Mouse (Mus musculus): Measurements from ENCODE around the gene Pcna. TPM values are rescaled to one million over a fixed set of nuclear protein-coding genes. Genes with fewer than 3 reads are reported as not detected.
"Not testable (repeated sequence)": the region's sequence is repeated elsewhere in the genome, so short reads cannot be mapped to it uniquely, and the experiment has no call there.

Gene Pcna
- polyA plus RNA-seq, 1 experiment from 2014 or later, result 206 TPM

DNA sequence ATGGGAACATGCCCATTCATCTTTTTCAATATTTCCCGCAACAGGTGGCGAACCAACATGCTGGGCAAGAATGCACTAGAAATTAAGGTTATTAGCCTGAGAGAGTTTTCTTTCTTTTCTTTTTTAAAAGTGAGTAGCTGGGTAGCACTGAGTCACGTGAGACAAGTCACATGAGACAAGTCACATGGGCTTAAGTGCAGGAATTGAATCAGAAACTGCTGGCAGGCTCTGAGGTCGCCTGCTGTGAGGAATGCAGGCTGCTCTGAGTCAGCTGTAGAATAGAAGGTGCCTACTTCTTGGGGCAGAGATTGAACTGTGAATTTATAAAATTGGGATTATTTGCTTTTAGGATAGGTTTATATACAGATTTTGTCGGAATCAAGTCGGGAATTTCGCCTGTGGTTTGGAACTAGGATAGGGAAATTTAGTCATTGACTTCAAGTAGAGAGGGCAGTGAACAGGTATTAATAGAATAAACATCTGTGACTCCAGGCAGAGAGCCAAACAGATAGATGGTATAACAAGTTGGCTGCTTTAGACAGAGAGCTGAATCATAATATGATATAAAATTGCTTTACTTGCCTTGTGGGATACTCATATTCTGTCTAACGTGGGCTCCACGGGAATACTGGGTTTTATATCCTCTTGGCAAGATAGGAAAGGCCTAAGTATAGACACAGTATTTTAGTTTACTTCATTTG lies 33.4 kb upstream of the Pcna start:
- Histone ChIP-seq H3K9me3 (replicated peaks; ENCODE audit: control insufficient read depth, low read length) (no peaks in the 10 kb centered on the region), H3K4me2 (ENCODE audit: low read depth, low read length) (peak overlapping the region; percentile 40; the same call in 1 of the 2 replicates), H3K27ac (ENCODE audit: low read length) (peak overlapping the region; percentile 90), H3K4me3 (ENCODE audit: low read length) (no peak overlapping the region), H3K27me3 (ENCODE audit: control insufficient read depth, insufficient read depth, low read length) (no peaks in the 10 kb centered on the region), H3K4me1 (ENCODE audit: control insufficient read depth, insufficient read depth, low read length) (peaks cover 56% of the 10 kb centered on the region), H3K36me3 (ENCODE audit: control insufficient read depth, insufficient read depth) (no peaks in the 10 kb centered on the region), H3K9ac (ENCODE audit: low read length) (no peak overlapping the region)
- ATAC-seq (replicated peaks; ENCODE audit: extremely low read depth, insufficient read depth, low FRiP score), result peak; percentile 49; the same call in 1 of the 2 replicates
- 53% methylated on average over 9 of the region's 9 CpGs for WGBS

DNA sequence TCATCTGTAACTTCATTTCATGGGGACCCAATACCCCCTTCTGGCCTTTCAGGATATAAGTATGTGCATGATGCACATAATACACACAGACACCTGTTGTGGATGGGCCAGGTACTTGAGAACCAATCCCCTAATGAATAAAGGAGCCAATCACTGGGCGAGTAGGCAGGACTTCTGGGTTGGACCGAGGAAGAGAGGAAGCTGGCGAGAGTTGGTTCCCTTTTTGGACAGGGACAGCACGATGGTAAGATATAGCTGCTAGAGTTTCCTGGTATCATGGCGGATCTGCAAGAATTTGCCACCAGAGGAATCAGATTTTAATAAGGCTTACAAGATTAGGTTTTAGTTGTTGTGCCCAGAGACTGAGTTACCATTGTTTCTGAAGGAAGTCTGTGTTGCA lies 32.6 kb upstream of the Pcna start:
- H3K36me3 ChIP-seq (ENCODE audit: control insufficient read depth, insufficient read depth); H3K4me2 ChIP-seq (ENCODE audit: low read depth, low read length); H3K27me3 ChIP-seq (ENCODE audit: control insufficient read depth, insufficient read depth, low read length); H3K9me3 ChIP-seq (replicated peaks; ENCODE audit: control insufficient read depth, low read length); H3K9ac ChIP-seq (ENCODE audit: low read length); ATAC-seq (replicated peaks; ENCODE audit: extremely low read depth, insufficient read depth, low FRiP score); H3K4me3 ChIP-seq (ENCODE audit: low read length): not testable (repeated sequence)
- Histone ChIP-seq H3K27ac (ENCODE audit: low read length) (peak overlapping the region; percentile 87), H3K4me1 (ENCODE audit: control insufficient read depth, insufficient read depth, low read length) (peaks cover 51% of the 10 kb centered on the region)
- 88% methylated on average over 5 of the region's 5 CpGs for WGBS

DNA sequence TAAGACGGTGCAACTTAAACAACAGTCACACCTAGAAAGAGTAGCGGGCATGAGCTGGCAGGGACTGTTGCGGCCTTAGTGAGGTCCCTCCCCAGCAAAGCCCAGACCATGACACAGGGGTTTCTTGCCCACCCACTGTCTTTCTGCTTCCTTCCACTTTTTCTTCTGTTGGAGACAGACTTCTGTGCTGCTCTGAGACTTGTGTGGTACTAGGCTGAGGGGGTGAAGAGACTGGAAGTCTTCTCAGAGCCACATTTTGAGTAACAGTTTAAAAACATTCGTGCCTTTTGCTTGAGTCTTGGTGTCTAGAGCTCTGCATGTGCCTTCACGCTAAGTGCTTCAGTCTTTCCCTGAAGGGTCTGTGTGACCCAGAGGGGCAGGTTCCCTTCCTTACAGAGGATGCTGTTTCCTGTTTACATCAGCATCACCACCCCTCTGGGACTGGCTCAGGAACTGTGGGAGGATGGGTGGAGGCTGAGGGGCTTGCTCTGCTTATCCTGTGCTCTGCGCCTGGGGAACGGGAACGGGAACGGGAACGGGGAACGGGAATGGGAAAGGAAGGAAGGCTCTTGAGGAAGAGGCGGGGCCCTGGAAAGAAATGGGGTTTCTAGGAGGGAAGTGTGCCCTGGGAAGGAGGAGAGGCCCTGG lies 31.5 kb upstream of the Pcna start:
- Histone ChIP-seq H3K27ac (ENCODE audit: low read length) (peak overlapping the region; percentile 87), H3K36me3 (ENCODE audit: control insufficient read depth, insufficient read depth) (peaks cover 3% of the 10 kb centered on the region; the same call in 1 of the 2 replicates), H3K4me2 (ENCODE audit: low read depth, low read length) (peak overlapping the region; percentile 16; the same call in 1 of the 2 replicates), H3K4me3 (ENCODE audit: low read length) (no peak overlapping the region), H3K27me3 (ENCODE audit: control insufficient read depth, insufficient read depth, low read length) (no peaks in the 10 kb centered on the region), H3K9ac (ENCODE audit: low read length) (peak overlapping the region; percentile 17; the same call in 1 of the 2 replicates), H3K4me1 (ENCODE audit: control insufficient read depth, insufficient read depth, low read length) (peaks cover 46% of the 10 kb centered on the region), H3K9me3 (replicated peaks; ENCODE audit: control insufficient read depth, low read length) (no peaks in the 10 kb centered on the region)
- 60% methylated on average over 12 of the region's 12 CpGs for WGBS
- ATAC-seq (replicated peaks; ENCODE audit: extremely low read depth, insufficient read depth, low FRiP score), result peak; percentile 62

DNA sequence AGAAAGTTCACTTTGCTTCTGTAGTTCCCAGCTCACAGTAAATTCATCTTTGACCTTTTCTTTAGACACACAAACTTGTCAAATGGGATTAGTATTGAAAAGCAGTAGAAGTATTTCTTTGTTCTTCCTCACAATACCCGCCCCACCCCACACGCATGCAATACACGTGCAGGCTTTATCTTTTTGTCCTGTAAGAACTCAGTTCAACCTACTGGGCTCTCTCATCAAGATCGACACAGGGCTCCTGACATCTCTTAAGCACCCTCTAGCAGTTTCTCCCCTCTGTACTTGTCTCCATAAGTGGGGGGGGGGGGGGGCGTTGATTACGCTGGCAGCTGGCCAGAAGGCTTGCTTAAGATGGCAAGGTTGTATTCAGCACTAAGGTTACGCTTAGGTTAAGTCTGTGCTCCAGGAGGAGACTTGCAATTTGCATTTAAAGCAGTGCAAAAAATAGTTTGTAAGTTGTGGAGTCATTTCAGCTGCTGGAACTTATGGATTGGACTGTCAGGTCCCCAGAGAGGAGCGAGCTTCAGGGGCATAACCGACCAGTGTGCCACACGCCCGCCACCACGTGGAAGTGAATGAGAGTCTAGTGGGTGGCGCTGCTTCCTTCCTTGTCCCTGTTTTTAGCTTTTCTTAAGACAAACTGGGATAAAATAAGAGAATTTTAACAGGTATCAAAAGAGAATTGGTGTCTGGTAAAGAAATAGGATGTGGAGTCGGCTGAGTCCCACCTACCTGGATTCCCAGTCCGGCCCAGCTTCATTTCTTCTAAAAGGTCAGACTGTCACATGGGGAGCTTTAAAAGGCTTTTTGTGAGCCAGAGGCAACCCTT lies 30.3 kb upstream of the Pcna start:
- Histone ChIP-seq H3K27me3 (ENCODE audit: control insufficient read depth, insufficient read depth, low read length) (no peaks in the 10 kb centered on the region), H3K4me1 (ENCODE audit: control insufficient read depth, insufficient read depth, low read length) (peaks cover 52% of the 10 kb centered on the region), H3K36me3 (ENCODE audit: control insufficient read depth, insufficient read depth) (peaks cover 3% of the 10 kb centered on the region; the same call in 1 of the 2 replicates), H3K9me3 (replicated peaks; ENCODE audit: control insufficient read depth, low read length) (no peaks in the 10 kb centered on the region), H3K27ac (ENCODE audit: low read length) (peak overlapping the region; percentile 87), H3K4me2 (ENCODE audit: low read depth, low read length) (peak overlapping the region; percentile 45), H3K9ac (ENCODE audit: low read length) (peak overlapping the region; percentile 56), H3K4me3 (ENCODE audit: low read length) (no peak overlapping the region)
- peak; percentile 34; the same call in 1 of the 2 replicates for ATAC-seq (replicated peaks; ENCODE audit: extremely low read depth, insufficient read depth, low FRiP score)
- 36% methylated on average over 15 of the region's 15 CpGs for whole genome bisulfite sequencing

DNA sequence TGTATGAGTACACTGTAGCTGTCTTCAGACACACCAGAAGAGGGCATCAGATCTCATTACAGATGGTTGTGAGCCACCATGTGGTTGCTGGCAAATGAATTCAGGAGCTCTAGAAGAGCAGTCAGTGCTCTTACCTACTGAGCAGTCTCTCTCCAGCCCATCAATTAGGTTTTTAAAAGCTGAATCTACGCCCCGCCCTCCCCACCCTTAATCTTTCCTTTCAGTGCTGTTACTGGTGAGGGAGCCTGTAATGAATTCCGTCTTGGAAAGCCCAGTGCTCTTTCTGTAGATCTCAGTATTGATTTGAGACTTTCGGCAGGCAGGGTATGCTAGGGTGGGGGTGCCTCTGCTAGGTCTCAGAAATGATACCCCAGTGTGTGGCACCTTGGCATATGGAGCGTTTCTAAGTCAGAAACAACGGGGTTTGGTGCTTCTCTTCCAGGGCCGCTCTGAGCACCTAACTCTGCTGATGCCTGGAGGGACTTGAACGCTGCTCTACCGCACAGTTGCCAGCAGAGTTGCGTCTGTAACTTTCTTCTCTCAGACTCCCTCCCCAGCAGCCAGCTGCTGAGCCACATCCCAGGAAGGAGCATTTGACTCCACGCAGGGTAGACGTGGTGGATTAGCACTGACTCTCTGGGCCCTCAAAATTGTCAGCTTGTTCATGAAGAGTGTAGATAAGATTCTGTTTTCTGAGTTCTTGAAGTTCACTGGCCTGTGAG lies 29.5 kb upstream of the Pcna start:
- H3K27me3 ChIP-seq (ENCODE audit: control insufficient read depth, insufficient read depth, low read length), result no peaks in the 10 kb centered on the region
- 0 out of 2 replicates have a peak, but pooled peaks have one; percentile 19 for ATAC-seq (replicated peaks; ENCODE audit: extremely low read depth, insufficient read depth, low FRiP score)
- 30% methylated on average over 12 of the region's 12 CpGs for WGBS
- H3K9me3 ChIP-seq (replicated peaks; ENCODE audit: control insufficient read depth, low read length), result no peaks in the 10 kb centered on the region
- peak overlapping the region; percentile 56 for H3K9ac ChIP-seq (ENCODE audit: low read length)
- H3K4me1 ChIP-seq (ENCODE audit: control insufficient read depth, insufficient read depth, low read length), result peaks cover 56% of the 10 kb centered on the region
- H3K4me2 ChIP-seq (ENCODE audit: low read depth, low read length), result peak overlapping the region; percentile 45
- peaks cover 7% of the 10 kb centered on the region for H3K36me3 ChIP-seq (ENCODE audit: control insufficient read depth, insufficient read depth)
- peak overlapping the region; percentile 87 for H3K27ac ChIP-seq (ENCODE audit: low read length)
- no peak overlapping the region for H3K4me3 ChIP-seq (ENCODE audit: low read length)

DNA sequence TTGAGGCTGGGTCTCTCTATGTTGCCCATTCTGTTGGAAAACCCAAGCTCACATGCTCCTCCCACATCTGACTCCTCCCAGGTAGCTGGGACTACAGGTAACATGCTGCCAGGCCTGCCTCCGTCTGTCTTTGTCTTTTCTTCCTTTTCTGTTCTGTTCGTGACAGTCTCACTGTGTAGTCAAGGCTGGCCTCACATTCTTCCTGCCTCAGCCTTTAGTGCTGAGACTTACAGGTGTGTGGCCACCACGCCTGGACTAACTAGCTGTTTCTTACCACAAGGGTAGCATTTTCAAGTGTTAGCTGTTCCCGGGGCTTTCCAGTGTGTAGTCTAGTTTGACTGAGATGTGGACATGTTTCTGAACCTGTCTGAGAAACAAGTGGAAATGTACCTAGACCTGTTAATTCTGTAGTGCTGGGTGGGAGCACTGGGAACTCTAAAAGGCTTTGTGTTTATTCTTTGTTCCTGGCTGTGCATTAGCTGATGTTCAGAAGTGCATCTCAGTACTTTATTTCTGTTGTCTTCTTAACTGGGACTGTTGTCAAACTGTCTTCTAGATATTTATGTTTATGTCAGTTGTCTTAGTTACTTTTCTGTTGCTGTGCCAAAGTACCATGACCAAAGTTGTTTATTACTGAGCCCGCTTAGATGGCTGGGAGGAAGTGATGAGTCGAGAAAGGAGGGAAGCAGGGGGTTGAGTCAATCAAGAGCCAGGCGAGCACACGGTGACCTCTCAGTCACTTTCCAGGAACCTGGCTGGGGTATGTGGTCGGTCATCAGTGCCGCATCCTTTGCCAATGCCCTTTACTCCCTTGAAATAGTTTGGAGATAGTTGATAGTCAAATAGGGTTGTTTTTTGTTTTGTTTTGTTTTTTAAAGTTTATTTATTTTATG lies 28.7 kb upstream of the Pcna start:
- H3K36me3 ChIP-seq (ENCODE audit: control insufficient read depth, insufficient read depth), result peaks cover 7% of the 10 kb centered on the region
- no peak for ATAC-seq (replicated peaks; ENCODE audit: extremely low read depth, insufficient read depth, low FRiP score)
- peak overlapping the region; percentile 87 for H3K27ac ChIP-seq (ENCODE audit: low read length)
- peak overlapping the region; percentile 56; the same call in 1 of the 2 replicates for H3K9ac ChIP-seq (ENCODE audit: low read length)
- H3K4me3 ChIP-seq (ENCODE audit: low read length), result no peak overlapping the region
- no peaks in the 10 kb centered on the region for H3K9me3 ChIP-seq (replicated peaks; ENCODE audit: control insufficient read depth, low read length)
- 44% methylated on average over 10 of the region's 10 CpGs for WGBS
- peak overlapping the region; percentile 45; the same call in 1 of the 2 replicates for H3K4me2 ChIP-seq (ENCODE audit: low read depth, low read length)
- peaks cover 53% of the 10 kb centered on the region for H3K4me1 ChIP-seq (ENCODE audit: control insufficient read depth, insufficient read depth, low read length)
- H3K27me3 ChIP-seq (ENCODE audit: control insufficient read depth, insufficient read depth, low read length), result no peaks in the 10 kb centered on the region

DNA sequence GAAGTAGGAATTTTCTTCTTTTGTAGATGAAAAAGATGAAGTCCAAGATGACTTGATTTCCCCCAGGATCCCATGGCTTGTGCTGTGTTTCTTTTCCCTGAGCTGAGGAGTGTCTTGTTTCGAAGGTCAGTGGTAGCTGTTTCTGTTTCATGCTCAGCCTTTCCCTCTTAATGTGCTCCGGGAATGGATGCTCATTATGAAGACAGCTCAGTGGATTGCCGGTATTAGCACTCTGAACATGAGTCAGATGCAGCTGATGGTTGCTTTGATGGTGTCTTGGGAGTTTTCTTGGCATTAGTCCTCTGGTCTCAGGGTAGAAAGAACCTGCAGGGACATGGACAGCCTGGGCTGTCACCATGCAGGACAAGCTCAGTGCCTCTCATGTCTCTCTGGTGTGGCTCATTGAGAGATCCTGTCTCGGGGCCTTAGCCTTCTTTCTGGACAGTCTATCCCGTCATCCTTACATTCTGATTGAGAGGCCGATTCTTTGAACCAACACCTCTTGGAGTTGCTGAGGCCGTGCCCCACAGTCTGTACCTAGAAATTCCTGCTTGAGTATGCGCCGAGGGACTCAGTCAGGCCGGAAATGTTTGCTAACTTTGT lies 27.5 kb upstream of the Pcna start:
- no peak for ATAC-seq (replicated peaks; ENCODE audit: extremely low read depth, insufficient read depth, low FRiP score)
- H3K27me3 ChIP-seq (ENCODE audit: control insufficient read depth, insufficient read depth, low read length), result no peaks in the 10 kb centered on the region
- WGBS, result 90% methylated on average over 10 of the region's 10 CpGs
- H3K4me3 ChIP-seq (ENCODE audit: low read length), result no peak overlapping the region
- H3K27ac ChIP-seq (ENCODE audit: low read length), result no peak overlapping the region
- H3K9me3 ChIP-seq (replicated peaks; ENCODE audit: control insufficient read depth, low read length), result no peaks in the 10 kb centered on the region
- H3K4me2 ChIP-seq (ENCODE audit: low read depth, low read length), result no peak overlapping the region
- no peak overlapping the region for H3K9ac ChIP-seq (ENCODE audit: low read length)
- H3K36me3 ChIP-seq (ENCODE audit: control insufficient read depth, insufficient read depth), result peaks cover 7% of the 10 kb centered on the region
- peaks cover 47% of the 10 kb centered on the region for H3K4me1 ChIP-seq (ENCODE audit: control insufficient read depth, insufficient read depth, low read length)
